Mouse (Mus musculus): ENCODE measurements at regions not wholly inside any gene's neighbourhood (a gene's known extent, or its start where the extent isn't known, plus 50 kb on each side); places are given as distances from the start of the nearest gene placed in this dataset.

GRCm38 (mm10) chr4:37974891-37975448 lies 1023.4 kb upstream of the Lingo2 start:
- ATAC-seq (ENCODE audit: low read depth) = no peak
- WGBS = 53% methylated on average over 7 of the region's 7 CpGs
- H3K9ac ChIP-seq (ENCODE audit: low read depth, low read length) = no peak overlapping the region

More at GRCm38 (mm10) chr4:37974891-37975448, 1023.4 kb upstream of the Lingo2 start:
- H3K27me3 ChIP-seq (replicated peaks; ENCODE audit: control insufficient read depth, insufficient read depth, low read length) = no peaks in the 10 kb centered on the region
- H3K27ac ChIP-seq (replicated peaks; ENCODE audit: low read depth, low read length) = no peak overlapping the region
- peak; percentile 75 for DNase-seq (ENCODE audit: low spot score)
- H3K9me3 ChIP-seq (ENCODE audit: control insufficient read depth, low read length) = no peaks in the 10 kb centered on the region
- no peak overlapping the region for H3K4me3 ChIP-seq (ENCODE audit: low read depth, low read length)
- H3K36me3 ChIP-seq (ENCODE audit: control insufficient read depth, insufficient read depth, low read length) = no peaks in the 10 kb centered on the region
- no peak overlapping the region for H3K4me2 ChIP-seq (ENCODE audit: low read depth, low read length)
- no peaks in the 10 kb centered on the region for H3K4me1 ChIP-seq (ENCODE audit: control insufficient read depth, insufficient read depth, low read length)
